Mouse (Mus musculus): ENCODE results near the gene Sept11. TPM values are rescaled to one million over a fixed set of nuclear protein-coding genes. Genes with fewer than 3 reads are reported as not detected.

Sept11 gene
- total and polyA plus RNA-seq, 3 experiments: 72.3 to 138 (median 78.5) TPM

DNA sequence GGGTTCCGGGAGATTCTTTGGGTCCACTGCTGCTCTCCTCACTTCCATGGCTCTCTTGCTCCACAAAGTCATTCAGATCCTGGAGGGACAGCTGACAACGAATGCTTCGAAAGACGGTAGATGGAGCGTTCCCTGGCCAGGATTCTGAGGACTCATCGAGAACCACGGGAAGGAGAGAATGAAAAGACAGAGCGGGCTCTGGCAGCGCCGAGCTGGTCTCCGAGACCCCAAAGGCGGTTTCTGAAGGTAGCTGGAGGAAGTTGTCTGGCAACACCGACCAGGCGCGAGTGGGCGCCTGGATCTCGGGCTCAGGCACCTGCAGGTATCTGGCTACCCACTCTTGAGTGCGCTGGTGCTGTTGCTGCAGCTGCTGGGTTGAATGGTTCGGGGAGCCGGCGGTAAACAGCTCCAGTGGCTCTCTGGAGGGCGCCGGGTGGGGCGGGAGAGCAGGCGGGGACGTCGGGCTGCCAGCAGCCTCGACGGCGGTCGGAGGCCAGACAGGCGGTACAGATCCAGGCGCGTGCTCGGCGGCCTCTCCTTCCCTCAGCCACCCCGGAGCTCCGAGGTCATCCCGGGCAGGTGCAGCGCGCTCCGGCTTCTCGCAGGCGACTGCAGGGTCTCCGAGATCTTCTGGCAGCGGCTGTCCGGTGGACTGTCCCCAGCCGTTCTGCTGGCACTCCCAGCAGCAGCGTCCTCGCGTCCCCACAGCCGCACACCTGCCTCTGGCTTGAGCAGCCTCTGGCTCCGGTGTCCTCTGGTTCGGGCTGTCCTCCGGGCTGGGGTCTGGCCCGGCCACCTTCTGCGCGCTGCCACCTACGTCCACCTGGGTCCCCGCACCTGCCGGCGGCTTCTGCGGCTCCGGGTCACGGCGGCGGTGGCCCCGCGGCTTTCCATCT lies 49.3 kb upstream of the Sept11 start:
- in situ Hi-C loops (cut with MboI; ENCODE audit: low pct_ligation_motif_present, low pct_unique_long_range_greater_than_20kb, low sequenced_read_pairs) (no loop called here), dilution Hi-C loops (cut with MboI; ENCODE audit: extremely low pct_ligation_motif_present, extremely low pct_unique_long_range_greater_than_20kb, low sequenced_read_pairs) (no loop called here)
- H3K79me2 ChIP-seq (replicated peaks; ENCODE audit: control insufficient read depth, extremely low read depth, insufficient read depth, poor library complexity, severe bottlenecking): no peaks in the 10 kb centered on the region
- H3K27me3 ChIP-seq (replicated peaks): no peaks in the 10 kb centered on the region
- H3K4me3 ChIP-seq (replicated peaks in 1 of 3; ENCODE audit: low read depth in 2 of 3, low read length in 2 of 3, poor library complexity in 1 of 3): no peak overlapping the region
- H3K4me2 ChIP-seq (ENCODE audit: insufficient read depth, low read depth, poor library complexity, severe bottlenecking): no peak overlapping the region
- H3K27ac ChIP-seq (ENCODE audit: insufficient read depth, low read depth): no peak overlapping the region
- peaks cover 6% of the 10 kb centered on the region for H3K9me3 ChIP-seq (replicated peaks; ENCODE audit: low read length)
- H3K36me3 ChIP-seq (replicated peaks in 1 of 2; ENCODE audit: control insufficient read depth in 1 of 2, insufficient read depth in 1 of 2, low read length in 1 of 2): no peaks in the 10 kb centered on the region
- no peak for DNase-seq (ENCODE audit: extremely low read depth)
- no peak overlapping the region for H3K9ac ChIP-seq (ENCODE audit: insufficient read depth, low read depth)
- TF ChIP-seq CHD2 (IDR thresholded peaks at IDR 0.05; ENCODE audit: low read length): no peak
- TF ChIP-seq BHLHE40 (IDR thresholded peaks at IDR 0.05; ENCODE audit: low read depth, low read length): no peak
- TF ChIP-seq CTCF (conservative IDR thresholded peaks at IDR 0.05 in 1 of 2, IDR thresholded peaks at IDR 0.05 in 1 of 2; ENCODE audit: low read depth in 2 of 2, low read length in 2 of 2): no peak
- TF ChIP-seq MAZ (IDR thresholded peaks at IDR 0.05; ENCODE audit: low read depth, low read length): no peak
- TF ChIP-seq MEF2A (IDR thresholded peaks at IDR 0.05; ENCODE audit: borderline replicate concordance, low read depth, low read length): no peak
- TF ChIP-seq ZNF384 (IDR thresholded peaks at IDR 0.05; ENCODE audit: low read depth, low read length): no peak
- TF ChIP-seq TCF12 (IDR thresholded peaks at IDR 0.05; ENCODE audit: low read depth, low read length): no peak
- no peak for TF ChIP-seq MYC (IDR thresholded peaks at IDR 0.05; ENCODE audit: low read depth, low read length)
- TF ChIP-seq MAFK (IDR thresholded peaks at IDR 0.05; ENCODE audit: insufficient replicate concordance, low read length): no peak
- no peak for TF ChIP-seq UBTF (IDR thresholded peaks at IDR 0.05; ENCODE audit: low read depth, low read length)
- TF ChIP-seq CHD1 (IDR thresholded peaks at IDR 0.05; ENCODE audit: low read depth, low read length): no peak
- TF ChIP-seq IRF4 (IDR thresholded peaks at IDR 0.05; ENCODE audit: low read depth, low read length): no peak
- no peak for TF ChIP-seq HCFC1 (IDR thresholded peaks at IDR 0.05; ENCODE audit: low read depth, low read length)
- no peak for TF ChIP-seq ZC3H11A (IDR thresholded peaks at IDR 0.05; ENCODE audit: low read depth, low read length)
- no peak for TF ChIP-seq USF2 (conservative IDR thresholded peaks at IDR 0.05; ENCODE audit: low read depth, low read length)
- TF ChIP-seq JUND (conservative IDR thresholded peaks at IDR 0.05; ENCODE audit: low read depth, low read length): no peak
- TF ChIP-seq SIN3A (IDR thresholded peaks at IDR 0.05; ENCODE audit: low read length): no peak
- no peak for TF ChIP-seq JUN (IDR thresholded peaks at IDR 0.05; ENCODE audit: insufficient read depth, low read depth, low read length)
- H3K4me1 ChIP-seq (ENCODE audit: control insufficient read depth in 1 of 2, insufficient read depth in 2 of 2): no peaks in the 10 kb centered on the region; a peak in 1 of 4 replicates

Measured in CH12.LX (cell line).